Mouse (Mus musculus): ENCODE measurements around the gene Epo. TPM values are rescaled to one million over a fixed set of nuclear protein-coding genes. Genes with fewer than 3 reads are reported as not detected.

The Epo gene
- polyA plus RNA-seq, 1 experiment: not detected

DNA sequence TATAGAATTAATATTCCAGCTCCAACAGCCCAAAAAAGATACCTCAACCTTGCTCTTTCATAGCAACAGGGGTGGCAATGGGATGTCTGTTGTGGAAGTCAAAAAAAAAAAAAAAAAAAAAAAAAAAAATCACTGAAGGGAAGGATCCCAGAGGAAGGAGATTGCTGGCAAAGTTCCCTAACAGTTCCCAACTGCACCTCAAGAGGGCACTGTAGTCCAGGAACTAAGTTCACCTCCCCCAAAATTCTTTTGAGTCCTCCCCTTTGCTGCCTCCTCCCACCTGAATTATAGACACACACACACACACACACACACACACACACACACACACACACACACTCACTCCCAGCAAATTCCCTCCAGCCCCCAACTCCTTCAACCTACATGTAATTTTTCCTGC is 51.9 kb downstream of the Epo start:
- TF ChIP-seq GATA1 (IDR thresholded peaks at IDR 0.05; ENCODE audit: low read length): no peak

DNA sequence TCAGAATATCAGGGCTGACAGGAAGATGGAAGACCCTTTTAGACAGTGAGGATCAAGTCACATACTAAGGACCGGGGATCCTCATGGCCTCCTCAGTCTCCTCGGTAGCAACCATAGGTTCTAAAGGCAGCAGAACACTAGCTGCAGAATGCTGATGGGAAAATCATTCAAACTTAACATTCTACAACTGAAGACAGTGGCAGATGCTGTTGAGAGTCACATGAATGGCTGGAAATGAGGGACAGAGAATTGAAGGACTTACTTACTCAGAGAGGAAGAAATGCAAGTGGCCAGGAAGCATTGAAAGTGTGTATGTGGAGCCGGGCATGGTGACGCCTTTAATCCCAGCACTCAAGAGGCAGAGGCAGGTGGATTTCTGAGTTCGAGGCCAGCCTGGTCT is 56.1 kb downstream of the Epo start, which contains the start of gene Zan:
TSS of gene Zan (minus strand) at position 101 of the 400 bp plus-strand sequence.
- TF ChIP-seq GATA1 (IDR thresholded peaks at IDR 0.05; ENCODE audit: low read length): no peak

DNA sequence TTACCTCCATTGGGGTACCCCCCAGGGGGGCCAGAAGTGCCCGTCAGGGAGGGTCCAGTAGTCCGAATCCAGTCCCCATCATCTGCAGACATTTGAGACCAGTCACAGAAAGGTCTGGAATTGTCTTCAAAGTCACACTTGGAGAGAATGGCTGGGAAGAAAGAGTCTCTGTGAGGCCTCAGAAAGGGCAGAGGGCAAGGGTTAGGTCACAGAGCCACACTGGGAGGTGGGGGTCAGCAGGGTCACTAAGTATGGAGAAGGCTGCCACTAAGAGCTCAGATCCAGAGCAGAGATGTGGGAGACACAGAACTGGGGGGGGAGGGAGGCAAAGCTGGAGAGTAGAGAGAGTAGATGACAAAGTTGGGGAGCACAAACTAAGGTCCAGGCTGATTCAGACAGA is 58.7 kb downstream of the Epo start:
- no peak for TF ChIP-seq GATA1 (IDR thresholded peaks at IDR 0.05; ENCODE audit: low read length)

DNA sequence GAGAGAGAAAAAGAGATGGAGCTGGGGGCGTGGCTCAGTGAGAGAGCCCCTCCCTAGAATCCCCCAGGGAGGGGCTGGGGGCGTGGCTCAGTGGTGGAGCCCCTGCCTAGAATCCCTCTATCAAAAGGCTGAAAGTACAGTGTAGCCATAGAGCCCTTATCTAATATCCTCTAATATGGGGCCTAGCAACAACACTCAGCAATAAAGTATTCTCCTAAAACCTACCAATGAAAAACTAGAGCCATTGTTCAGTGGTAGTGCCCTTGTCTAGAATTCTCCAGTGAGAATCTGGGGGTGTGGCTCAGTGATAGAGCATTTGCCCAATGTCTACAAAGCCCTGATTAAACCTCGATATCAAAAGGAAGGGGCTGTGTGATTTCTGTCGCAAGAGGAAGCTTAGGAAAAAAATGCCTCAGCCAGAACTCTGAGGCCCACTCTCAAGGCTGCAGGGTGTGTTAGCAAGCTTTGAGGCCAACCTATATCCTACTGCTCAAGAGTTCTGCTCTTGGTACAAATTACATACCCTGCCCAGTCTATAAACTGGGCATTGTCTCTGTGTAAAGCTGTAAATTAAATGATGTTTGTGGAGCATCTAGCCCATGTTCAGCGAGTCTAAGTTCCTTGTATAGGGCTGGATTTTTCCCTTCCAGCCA is 60.7 kb downstream of the Epo start:
- TF ChIP-seq GATA1 (IDR thresholded peaks at IDR 0.05; ENCODE audit: low read length): no peak

DNA sequence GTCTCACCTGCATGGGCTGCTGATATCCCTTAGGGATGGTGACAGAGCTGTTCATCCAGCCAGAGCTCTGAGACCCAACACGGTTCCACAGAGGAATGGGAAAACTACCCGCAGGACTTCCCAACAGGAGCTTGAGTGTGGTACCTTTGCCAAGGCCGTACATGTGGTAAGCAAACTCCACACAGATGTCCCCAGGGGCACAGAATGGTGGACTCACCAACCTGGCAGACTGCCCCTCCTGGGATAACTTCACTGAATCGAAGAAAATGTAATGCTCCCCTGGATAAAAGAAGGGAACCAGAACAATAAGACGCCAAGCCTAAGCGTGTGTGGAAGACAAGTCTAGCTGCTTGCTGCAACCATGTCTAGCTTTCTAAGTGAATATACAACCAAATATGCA is 66.1 kb downstream of the Epo start:
- no peak for TF ChIP-seq GATA1 (IDR thresholded peaks at IDR 0.05; ENCODE audit: low read length)

DNA sequence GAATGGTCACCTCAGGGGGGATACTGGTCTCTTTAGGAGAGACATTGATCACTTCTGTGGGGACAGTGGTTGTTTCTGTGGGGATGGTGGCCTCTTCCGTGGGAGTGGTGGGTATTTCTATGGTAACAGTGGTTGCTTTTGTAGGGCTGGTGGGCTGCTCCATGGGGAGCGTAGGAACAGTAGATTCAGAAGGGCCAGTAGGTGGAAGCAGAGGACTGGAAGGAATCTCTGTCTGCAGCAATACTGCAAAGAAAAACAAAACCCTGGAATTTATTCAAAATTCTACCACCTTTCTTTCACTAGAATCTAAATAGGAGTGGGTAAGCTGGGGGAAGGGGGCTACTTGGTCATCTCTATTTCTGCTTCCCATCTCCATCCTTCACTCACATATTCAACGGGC is 68.0 kb downstream of the Epo start:
- no peak for TF ChIP-seq GATA1 (IDR thresholded peaks at IDR 0.05; ENCODE audit: low read length)

DNA sequence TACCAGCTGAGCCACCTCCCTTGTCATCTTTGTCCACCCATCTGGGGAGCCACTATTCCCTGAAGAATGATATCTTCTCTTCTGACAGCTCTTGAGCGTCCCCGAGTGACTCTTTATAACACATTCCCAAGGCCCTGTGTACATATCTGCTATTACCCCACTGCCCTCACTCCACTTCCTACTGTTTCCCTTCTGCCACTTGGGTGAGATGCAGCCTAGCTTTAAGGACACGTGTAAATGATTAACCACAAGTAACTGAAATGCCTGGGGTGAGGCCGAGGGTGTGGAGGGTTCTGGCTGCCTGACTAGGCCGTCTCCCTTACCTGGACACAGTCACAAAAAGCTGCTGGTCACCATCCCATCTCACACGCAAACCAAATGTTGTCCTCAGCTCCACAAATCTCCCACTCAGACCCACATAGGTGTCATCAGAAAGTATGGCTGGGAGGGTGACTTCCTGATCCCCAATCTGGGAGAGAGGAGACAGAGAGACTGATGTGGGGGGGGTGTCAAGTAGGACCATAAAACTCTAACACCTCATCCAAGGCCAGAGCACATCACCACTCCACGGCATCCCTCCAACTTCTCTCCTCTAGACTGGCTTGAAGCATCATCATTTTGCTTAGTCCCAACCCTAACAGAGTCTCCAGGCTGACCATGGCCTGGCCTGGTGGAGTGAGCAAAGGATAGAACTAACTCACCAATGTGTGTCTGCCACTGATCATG is 77.0 kb downstream of the Epo start:
- no peak for TF ChIP-seq GATA1 (IDR thresholded peaks at IDR 0.05; ENCODE audit: low read length)

DNA sequence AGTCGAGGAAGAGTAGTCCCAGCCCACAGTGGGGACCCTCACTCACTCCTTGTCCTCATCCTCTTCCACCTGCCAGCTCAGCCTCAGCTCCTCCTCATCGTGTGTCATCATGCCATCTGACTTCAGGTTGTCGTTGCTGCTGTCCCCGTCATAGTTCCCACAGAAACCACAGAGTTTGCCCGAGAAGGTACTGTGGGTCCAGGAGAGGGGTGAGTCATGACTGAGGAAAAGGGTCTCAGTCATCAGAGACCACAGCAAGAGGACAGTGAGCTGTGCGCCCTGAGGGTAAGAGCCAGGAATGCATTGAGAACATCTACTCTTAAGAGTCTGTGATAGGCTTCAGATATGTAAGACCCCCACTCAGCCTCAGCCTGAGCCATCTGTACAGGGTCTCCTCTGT is 77.8 kb downstream of the Epo start:
- TF ChIP-seq GATA1 (IDR thresholded peaks at IDR 0.05; ENCODE audit: low read length): no peak

DNA sequence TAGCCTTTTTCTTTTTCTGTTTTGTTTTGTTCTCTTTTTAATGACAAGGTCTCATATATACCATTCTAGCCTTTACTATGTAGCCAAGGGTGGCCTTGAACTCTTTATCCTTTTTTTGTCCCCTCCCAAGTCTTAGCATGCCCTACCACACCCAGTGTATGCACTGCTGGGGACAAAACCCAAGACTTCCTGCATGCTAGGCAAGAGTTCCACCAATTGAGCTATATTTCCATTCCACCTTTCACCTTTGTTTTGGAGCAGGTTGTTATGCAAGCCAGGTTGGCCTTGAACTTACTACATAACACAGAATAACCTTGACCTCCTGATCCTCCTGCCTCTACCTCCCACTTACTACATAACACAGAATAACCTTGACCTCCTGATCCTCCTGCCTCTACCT is 87.5 kb downstream of the Epo start:
- TF ChIP-seq GATA1 (IDR thresholded peaks at IDR 0.05; ENCODE audit: low read length): no peak

DNA sequence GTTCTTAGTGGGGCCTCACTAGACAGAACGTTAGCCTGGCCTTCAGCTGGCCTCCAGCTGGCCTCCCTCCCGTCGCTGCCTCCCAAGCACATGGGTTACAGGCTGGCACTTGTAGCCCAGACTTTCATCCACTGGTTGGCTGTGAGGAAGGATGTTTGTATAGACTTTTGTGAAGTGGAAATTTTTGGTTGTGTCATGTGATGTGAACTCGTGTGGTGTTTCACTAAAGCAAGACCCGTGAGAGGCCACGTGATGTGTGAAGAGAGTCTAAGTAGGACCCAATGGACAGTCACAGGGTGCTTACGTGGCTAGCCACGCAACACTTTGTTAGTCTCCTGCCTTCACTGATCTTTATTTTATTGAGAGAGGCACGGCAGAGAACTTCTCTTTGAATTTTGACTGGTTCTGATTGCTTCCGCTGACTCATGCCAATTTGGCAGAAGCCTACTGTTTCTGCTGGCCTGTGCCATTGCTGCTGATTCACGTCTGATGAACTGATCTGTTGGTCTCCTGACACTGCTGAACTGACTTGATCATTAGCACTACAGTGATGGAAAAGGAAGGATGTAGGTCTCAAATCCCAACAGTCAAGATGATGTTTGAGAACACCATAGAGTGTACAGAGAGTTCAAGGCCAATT is 92.7 kb downstream of the Epo start:
- no peak for TF ChIP-seq GATA1 (IDR thresholded peaks at IDR 0.05; ENCODE audit: low read length)

DNA sequence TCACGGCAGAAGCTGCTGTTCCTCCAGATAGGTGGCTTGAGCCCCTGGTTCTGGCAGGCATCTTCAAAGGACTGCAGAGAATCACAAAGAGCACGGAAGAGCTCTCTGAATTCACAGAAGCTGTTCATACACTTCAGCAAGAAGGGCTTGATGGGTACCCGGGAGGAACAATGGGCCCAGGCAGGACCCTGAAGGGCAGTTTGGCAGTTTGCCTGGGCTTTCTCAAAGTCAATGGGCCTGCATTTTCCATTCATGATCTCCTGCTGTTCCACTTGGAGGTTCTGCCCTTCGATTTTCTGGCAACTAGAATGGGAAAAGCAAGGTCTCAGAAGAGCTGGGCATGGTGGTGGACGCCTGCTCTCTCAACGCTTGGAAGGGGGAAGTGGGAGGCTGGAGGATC is 99.2 kb downstream of the Epo start:
- TF ChIP-seq GATA1 (IDR thresholded peaks at IDR 0.05; ENCODE audit: low read length): no peak

Other genes starting within 250 kb of the Epo start
- gene Ache, start 245.7 kb downstream of the Epo start, polyA plus RNA-seq (2012): 18.7 and 23.1 TPM in 2 replicates
- gene Ufsp1, start 238.6 kb downstream of the Epo start, polyA plus RNA-seq (2012): 23.1 and 24.9 TPM in 2 replicates
- gene Srrt, start 225.6 kb downstream of the Epo start, polyA plus RNA-seq (2012): 407 and 412 TPM in 2 replicates
- 44.6 and 59.3 TPM in 2 replicates for gene Trip6, start 218.8 kb downstream of the Epo start, polyA plus RNA-seq (2012)
- 0.44 and 0.82 TPM in 2 replicates for gene Slc12a9, start 199.6 kb downstream of the Epo start, polyA plus RNA-seq (2012)
- not detected in 2 replicates for gene Ephb4, start 183.1 kb downstream of the Epo start, polyA plus RNA-seq (2012)
- gene Zan, start 56.2 kb downstream of the Epo start, polyA plus RNA-seq (2012): not detected in 2 replicates
- gene Pop7, start 30.7 kb downstream of the Epo start, polyA plus RNA-seq (2012): 63.3 and 81.3 TPM in 2 replicates
- 40.9 and 54.1 TPM in 2 replicates for gene Gigyf1, start 14.7 kb downstream of the Epo start, polyA plus RNA-seq (2012)
- gene Gnb2, start 268 bp upstream of the Epo start, polyA plus RNA-seq (2012): 425 and 439 TPM in 2 replicates
- not detected in 2 replicates for gene Actl6b, start 20.3 kb upstream of the Epo start, polyA plus RNA-seq (2012)
- gene Tfr2, start 36.6 kb upstream of the Epo start, polyA plus RNA-seq (2012): 80.4 and 98.8 TPM in 2 replicates
- gene Mospd3, start 67.8 kb upstream of the Epo start, polyA plus RNA-seq (2012): 308 and 395 TPM in 2 replicates
- 0.11 and 0.23 TPM in 2 replicates for gene Pcolce, start 80.5 kb upstream of the Epo start, polyA plus RNA-seq (2012)
- 0.05 TPM in 1 of 2 replicates, not detected in the other for gene Fbxo24, start 95.8 kb upstream of the Epo start, polyA plus RNA-seq (2012)
- 176 and 198 TPM in 2 replicates for gene Lrch4, start 95.9 kb upstream of the Epo start, polyA plus RNA-seq (2012)
- gene Gm20605, start 95.9 kb upstream of the Epo start, polyA plus RNA-seq (2012): 8.9 and 10.7 TPM in 2 replicates
- 28.9 and 39.0 TPM in 2 replicates for gene Sap25, start 108.1 kb upstream of the Epo start, polyA plus RNA-seq (2012)
- 0.04 TPM in 2 replicates for gene Irs3, start 112.5 kb upstream of the Epo start, polyA plus RNA-seq (2012)
- 108 and 112 TPM in 2 replicates for gene Agfg2, start 151.5 kb upstream of the Epo start, polyA plus RNA-seq (2012)
- gene Nyap1, start 208.4 kb upstream of the Epo start, polyA plus RNA-seq (2012): 0.76 and 1.4 TPM in 2 replicates
- 440 and 451 TPM in 2 replicates for gene Tsc22d4, start 212.5 kb upstream of the Epo start, polyA plus RNA-seq (2012)
- gene Ppp1r35, start 245.6 kb upstream of the Epo start, polyA plus RNA-seq (2012): 111 and 138 TPM in 2 replicates

Data from G1E-ER4 (cell line).